Mouse (Mus musculus): ENCODE results near the gene Dot1l.

DNA sequence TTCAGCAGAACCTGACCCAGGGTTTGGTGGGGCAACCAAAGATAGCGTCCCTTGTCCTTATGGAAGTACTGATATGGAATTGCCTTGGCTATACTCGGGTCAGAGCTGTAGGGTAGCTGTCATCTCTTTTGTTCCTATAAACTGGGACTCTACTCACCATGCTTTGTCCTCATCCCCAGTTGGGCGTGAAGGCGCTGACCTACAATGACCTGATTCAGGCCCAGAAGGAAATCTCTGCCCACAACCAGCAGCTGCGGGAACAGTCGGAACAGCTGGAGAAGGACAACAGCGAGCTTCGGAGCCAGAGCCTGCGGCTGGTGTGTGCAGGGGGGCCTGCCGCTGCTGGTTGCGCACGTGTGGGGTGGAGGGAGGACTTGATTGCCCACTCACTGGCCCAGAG lies 29.9 kb downstream of the Dot1l start:
- TF ChIP-seq CTCF (conservative IDR thresholded peaks at IDR 0.05; ENCODE audit: insufficient read depth, insufficient read length, low read depth, low read length) (no peak), POLR2A (IDR thresholded peaks at IDR 0.05; ENCODE audit: low read depth, low read length) (no peak)

Measured in kidney, adult 2 months (tissue).